Mouse (Mus musculus) neutrophil, adult 5-6 weeks (primary cell): ENCODE data around the gene Adora3. TPM values are rescaled to one million over a fixed set of nuclear protein-coding genes. Genes with fewer than 3 reads are reported as not detected.

Source experiments
- ATAC-seq: fragments of 151-379, 151-347 bp; 2 replicates; pipeline ENCODE4 v1.8.0; 2017; ENCODE audit warnings: mild to moderate bottlenecking, moderate TSS enrichment; ENCODE audit not compliant: insufficient number of reproducible peaks, poor library complexity, low FRiP score, severe bottlenecking; ENCODE audit errors: extremely low read depth
- total RNA-seq: library from RNA; stranded (forward); fragments of 200-1000 nt; gene quantifications from 2 replicates; pipeline ENCODE4 v1.2.3, GENCODE M21; 2017

Adora3 gene
- 1.6 and 2.7 TPM in 2 replicates for total RNA-seq

GRCm38 (mm10) chr3:105870558-105870957 lies at the start of gene Adora3, which contains the start of gene Tmigd3:
Gene Adora3 (plus strand): TSS chr3:105870858.
Gene Tmigd3 (plus strand): TSS chr3:105870903.
- no peak for ATAC-seq

DNA sequence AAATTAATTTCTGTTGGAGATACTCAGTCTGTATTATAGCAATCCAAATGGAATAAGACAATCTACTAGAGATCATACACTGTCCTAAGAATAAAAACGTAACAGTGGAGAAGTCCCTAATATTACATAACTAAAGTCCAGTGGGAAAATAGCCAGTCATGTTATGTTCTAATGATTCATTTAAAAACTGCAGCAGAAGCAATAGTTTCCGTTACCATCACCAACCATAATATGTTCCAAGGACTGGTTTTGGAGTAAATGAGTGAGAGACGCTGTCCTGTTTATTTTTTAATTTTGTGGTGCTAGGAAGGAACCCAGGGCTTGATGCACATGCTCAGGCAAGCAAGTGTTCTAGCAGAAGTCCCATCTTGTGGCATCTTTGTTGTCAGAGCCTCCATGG lies 49.2 kb upstream of the Adora3 start:
- ATAC-seq: no peak

- no peak for ATAC-seq
Measured at GRCm38 (mm10) chr3:105823609-105824008, 47.0 kb upstream of the Adora3 start.

DNA sequence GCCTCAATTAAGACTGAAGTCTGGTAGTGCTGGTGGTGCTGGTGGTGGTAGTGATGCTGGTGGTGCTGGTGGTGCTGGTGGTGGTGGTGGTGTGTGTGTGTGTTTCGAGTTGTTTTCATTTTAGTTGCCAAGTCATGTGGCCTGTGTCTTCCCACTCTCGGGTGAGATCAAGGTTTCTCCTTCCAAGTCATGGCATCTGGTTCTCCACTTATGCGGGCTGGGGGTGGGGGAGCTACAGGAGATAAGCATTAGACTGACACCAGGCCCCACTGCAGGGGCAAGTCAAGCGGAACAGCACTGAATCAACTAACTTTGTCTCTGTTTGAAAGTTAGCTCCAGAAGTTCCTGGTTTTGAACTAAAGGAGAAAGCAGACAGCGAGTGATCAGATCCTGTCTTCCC lies 46.6 kb upstream of the Adora3 start:
- ATAC-seq: no peak

DNA sequence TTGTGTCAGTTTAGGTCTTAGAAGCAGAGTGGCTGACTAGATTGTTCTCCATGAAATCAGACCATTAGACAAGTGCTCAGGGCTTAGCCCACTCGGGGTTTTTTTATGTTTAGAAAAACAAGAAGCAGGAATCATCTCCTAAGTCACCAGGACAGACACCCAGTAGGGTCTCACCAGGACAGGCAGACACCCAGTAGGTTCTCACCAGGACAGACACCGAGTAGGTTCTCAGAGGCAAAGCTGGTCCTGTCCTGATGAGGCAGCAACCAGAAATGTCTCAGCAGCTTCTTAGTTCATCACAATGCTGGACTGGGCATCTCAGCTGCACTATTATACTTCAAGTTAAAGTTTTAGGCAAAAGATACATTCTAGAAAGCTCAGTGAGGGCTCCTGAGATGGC lies 46.0 kb upstream of the Adora3 start:
- no peak for ATAC-seq

DNA sequence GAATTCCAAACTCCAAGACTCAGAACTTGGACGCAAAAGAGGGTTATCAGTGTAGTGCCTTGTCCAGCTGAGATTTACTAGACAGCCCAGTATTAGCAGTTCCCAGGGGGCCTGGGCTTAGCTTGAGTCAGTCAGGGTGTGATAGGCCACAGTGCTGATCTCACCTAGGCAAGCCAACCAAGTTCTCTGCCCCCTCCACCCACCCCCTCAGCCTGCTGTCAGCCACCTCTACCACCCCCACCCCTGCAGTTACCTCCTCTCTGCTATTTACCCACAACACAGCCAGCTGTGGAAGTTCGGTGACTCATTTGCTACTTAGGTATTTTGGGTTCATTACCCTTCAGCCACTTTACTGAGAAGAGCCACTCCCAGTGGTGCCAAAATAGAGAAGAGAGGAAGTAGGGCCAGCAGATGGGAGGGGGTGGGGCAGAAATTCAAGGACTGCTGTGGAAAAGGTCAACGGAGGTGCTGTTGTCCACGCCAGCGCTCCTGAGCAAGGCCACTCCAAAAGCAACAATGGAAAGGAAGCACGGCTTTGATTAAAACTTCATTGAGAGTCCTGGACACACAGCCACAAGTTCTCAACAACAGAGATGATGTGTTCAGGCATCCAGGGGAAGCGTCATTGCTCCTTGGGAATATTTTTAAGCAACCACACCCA lies 45.0 kb upstream of the Adora3 start:
- ATAC-seq: peak; percentile 88

GRCm38 (mm10) chr3:105831584-105831983 lies 39.1 kb upstream of the Adora3 start:
- no peak for ATAC-seq

DNA sequence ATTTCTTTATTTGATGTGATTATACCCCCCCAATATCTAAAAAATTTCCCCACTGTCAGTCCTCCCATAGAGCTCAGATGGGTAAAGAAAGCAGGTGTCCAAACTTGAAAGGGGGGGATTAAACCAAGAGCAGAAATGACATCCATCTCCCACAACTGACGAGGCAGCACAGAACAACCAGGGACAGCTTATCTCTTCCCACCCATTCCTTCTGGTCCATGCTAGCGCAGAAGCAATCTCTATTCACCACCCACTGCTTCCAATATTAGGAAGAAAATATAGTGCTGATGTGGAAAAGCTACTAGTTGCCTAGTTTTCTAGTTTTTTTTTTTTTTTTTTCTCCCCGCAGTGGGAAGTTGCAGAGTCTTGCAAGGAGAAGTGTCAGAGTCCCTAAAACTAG lies 34.8 kb upstream of the Adora3 start:
- ATAC-seq: no peak

- no peak for ATAC-seq
Measured at GRCm38 (mm10) chr3:105836883-105837282, 33.8 kb upstream of the Adora3 start.

GRCm38 (mm10) chr3:105838655-105839054 lies 32.0 kb upstream of the Adora3 start:
- ATAC-seq: no peak

DNA sequence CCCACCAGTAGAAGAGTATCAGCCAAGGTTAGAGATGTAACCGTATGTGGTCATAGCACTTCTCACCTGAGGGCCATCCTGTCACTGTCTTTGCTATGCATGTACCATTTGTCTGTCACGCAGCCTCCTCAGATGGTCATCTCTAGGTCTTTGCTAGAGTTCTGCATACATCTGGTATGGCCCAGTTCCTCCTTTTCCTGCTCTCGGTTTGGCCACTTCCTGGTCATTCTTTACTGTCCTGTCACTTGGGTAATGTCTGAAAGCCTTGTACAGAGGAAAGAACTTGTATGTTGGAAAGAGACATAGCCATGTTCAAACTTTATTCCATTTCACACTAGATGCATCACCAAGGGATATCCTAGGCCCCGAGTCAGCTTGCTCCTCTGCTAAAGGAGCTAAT lies 30.8 kb upstream of the Adora3 start:
- ATAC-seq: no peak

DNA sequence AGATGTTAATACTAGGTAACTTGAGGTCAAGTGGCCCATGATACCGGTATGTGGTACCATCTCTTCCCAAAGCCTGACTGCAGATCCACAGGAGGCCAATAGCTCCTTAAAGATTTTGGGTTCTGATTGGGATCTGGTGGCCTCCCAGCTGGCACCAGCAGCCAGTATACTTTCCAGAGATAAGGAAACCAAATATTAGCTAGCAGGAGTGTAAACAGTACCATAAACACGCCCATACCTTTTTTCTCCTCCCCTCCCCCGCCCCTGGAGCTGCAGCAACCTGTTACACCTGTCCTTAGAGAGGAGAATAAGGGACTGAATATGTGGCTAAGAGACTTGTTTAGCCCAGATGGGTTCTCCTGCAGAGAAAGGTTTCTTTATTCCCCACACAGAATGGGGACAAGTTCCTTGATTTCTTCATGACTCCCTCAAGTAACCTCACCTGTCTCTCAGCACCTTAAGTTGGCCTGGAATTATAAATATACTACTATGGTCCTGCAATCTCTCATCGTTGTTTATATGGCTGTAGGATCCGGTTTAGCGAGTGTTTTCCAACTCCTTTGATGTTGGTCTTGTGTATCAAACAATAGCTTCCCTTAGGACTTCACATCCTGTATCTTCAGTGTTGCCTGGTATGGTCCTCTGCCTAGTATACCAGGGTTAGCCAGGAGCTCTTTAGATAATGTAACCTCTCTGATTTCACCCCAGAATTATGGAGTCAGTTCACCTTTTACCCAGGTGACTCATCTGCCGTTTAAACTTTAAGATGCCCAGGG lies 24.2 kb upstream of the Adora3 start:
- no peak for ATAC-seq

- no peak for ATAC-seq
Measured at GRCm38 (mm10) chr3:105853781-105854180, 16.9 kb upstream of the Adora3 start.

- no peak for ATAC-seq
Measured at GRCm38 (mm10) chr3:105854786-105855185, 15.9 kb upstream of the Adora3 start.

DNA sequence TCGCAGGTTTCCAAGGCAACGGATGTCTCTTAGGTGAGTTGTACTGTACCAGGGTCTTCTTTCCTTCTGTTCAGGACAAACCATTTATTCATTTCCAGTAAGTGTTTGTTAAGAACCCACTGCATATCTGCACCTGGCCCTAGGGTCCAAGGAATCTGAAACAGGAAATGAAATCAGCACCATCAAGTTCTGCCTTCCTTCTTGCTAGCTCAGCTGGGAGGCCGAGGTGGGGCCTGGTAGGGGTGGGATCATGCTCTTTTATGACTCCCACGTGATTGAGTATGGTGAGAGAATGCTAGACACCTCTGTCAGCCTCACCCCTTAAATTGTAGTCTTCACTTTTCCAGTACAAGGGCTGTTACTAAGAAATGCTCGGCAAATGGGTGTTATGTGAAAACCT lies 13.1 kb upstream of the Adora3 start:
- ATAC-seq: no peak

DNA sequence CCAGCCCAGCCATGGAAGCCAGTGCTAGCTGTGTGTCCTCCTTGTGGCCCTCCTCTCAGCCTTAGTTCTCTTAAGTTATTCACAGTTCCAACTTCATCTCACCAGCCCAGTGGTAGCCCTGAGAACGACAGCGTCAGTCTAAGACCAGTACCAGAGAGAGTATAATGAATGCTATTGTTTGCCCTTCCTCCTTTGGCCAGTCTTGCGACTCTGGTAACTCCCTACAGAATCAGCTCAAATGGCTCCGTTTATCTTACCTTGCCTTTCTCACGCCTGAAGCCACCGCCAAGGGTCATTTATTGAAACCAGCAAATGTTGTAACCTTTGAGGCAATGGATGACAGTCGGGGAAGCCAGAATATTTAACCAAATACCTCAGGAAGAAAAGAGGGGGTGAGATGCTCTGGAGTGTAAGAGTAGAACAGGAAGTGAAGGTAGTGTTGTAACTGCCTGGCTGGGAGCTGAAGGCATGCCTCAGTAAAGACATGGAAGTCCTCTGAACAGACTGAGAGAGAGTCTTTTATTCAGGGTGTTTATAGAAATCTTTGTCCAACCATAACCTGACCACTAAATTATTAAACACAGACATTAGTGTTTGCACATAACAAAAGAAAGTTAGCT lies 8.8 kb upstream of the Adora3 start:
- peak; percentile 30; the same call in 1 of the 2 replicates for ATAC-seq

DNA sequence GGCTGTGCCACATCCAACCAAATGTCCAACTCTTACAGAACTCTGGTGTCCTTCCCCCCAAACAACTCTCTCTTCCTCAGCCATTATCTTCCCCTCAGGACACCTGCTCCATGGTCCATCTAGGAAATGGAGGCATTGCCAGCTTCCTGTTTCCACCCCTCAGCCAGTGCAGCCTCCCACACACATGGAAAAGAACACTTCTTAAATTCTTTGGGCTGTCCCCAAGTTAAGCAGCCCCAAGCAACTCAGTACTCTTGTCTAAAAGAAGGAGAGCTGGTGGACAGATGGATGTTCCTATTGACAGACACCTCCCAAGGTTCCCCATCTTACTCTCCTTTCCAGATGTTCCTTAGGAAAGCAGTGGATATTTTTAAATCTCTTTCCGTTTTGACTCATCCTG lies 6.5 kb upstream of the Adora3 start:
- ATAC-seq: no peak

DNA sequence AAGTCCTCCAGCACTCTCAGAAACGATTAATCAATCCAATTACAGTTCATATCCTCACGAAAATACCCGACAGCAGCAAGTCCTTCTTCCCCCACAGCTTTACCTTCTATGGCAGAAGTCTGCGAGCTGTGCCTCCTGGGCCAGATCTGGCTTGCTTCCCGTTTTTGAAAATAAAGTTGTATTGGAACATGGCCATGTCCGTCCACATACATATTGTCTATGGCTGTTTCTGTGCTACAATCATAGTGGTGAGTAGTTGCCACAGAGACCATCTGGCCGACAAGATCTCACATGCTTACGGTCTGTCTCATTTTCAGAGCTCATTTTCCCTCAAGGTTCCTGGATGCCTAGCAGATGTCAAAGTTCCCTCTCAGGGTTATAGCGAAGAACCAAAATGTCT lies 5.5 kb upstream of the Adora3 start:
- ATAC-seq: peak; percentile 32; the same call in 1 of the 2 replicates

- no peak for ATAC-seq
Measured at GRCm38 (mm10) chr3:105868135-105868534, 2.5 kb upstream of the Adora3 start.

- no peak for ATAC-seq
Measured at GRCm38 (mm10) chr3:105872034-105872433, 1.4 kb downstream of the Adora3 start.
